Mouse (Mus musculus): ENCODE data around the gene Znrd1.

DNA sequence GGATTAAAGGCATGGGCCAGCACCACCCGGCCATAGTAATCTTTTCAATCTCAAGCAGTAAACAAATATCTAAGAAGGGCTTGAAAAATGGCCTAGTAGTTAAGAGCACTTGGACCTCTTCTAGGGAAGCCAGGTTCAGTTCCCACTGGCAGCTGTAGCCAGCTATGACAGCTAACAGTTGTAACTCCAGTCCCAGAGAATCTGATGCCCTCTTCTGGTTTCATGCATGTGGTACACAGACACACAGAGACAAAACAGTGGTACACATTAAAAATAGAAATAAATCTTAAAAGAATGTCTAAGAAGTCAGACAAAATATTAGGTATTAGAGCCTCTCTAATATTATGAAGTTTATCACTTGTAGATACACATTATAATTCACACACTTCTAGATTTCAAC lies 2.8 kb upstream of the Znrd1 start:
- no peak for TF ChIP-seq CTCF (IDR thresholded peaks at IDR 0.05; ENCODE audit: low read depth, low read length)
- no peak for TF ChIP-seq POLR2A (IDR thresholded peaks at IDR 0.05; ENCODE audit: extremely low read depth, insufficient read depth, low read length)
